Mouse (Mus musculus) heart, embryonic 13.5 days (tissue): ENCODE results near the gene Spr. TPM values are rescaled to one million over a fixed set of nuclear protein-coding genes. Genes with fewer than 3 reads are reported as not detected.
"Not testable (repeated sequence)": the region's sequence is repeated elsewhere in the genome, so short reads cannot be mapped to it uniquely, and the experiment has no call there.

ENCODE experiments used
- ATAC-seq: fragments of 200-750 bp; cut with Nextera tagmentation; 2 replicates; pipeline ENCODE4 v1.8.0; 2017; ENCODE audit warnings: moderate TSS enrichment; ENCODE audit not compliant: insufficient number of reproducible peaks, low FRiP score, low TSS enrichment; ENCODE audit errors: extremely low read depth
- H3K27ac ChIP-seq: fragments of 300-500 bp; sonication (generic); replicated peaks from 2 replicates; pipeline ENCODE4 v1.5.1; 2015; ENCODE audit warnings: moderate library complexity, mild to moderate bottlenecking, inconsistent platforms
- H3K27me3 ChIP-seq: fragments of 300-500 bp; sonication (generic); replicated peaks from 2 replicates; pipeline ENCODE4 v1.6.1; 2015; ENCODE audit warnings: mild to moderate bottlenecking, inconsistent platforms
- H3K36me3 ChIP-seq: fragments of 300-500 bp; sonication (generic); 2 replicates; pipeline ENCODE4 v1.6.1; 2015; ENCODE audit warnings: mild to moderate bottlenecking, inconsistent platforms
- H3K4me1 ChIP-seq: fragments of 300-500 bp; sonication (generic); 2 replicates; pipeline ENCODE4 v1.6.1; 2015; ENCODE audit warnings: inconsistent platforms
- H3K4me2 ChIP-seq: fragments of 300-500 bp; sonication (generic); 2 replicates; pipeline ENCODE4 v1.6.1; 2015; ENCODE audit warnings: inconsistent platforms, mild to moderate bottlenecking, moderate library complexity
- H3K4me3 ChIP-seq: fragments of 300-500 bp; sonication (generic); 2 replicates; pipeline ENCODE4 v1.5.1; 2015; ENCODE audit warnings: moderate library complexity, mild to moderate bottlenecking, inconsistent platforms
- H3K9ac ChIP-seq: fragments of 300-500 bp; sonication (generic); 2 replicates; pipeline ENCODE4 v1.6.1; 2015; ENCODE audit warnings: inconsistent platforms, mild to moderate bottlenecking, moderate library complexity
- H3K9me3 ChIP-seq: fragments of 300-500 bp; sonication (generic); 2 replicates; pipeline ENCODE4 v1.6.1; 2016; ENCODE audit warnings: inconsistent platforms
- WGBS: fragments of 180-500 bp; shearing (Covaris S2); methylation state at CpG from one replicate; pipeline ENCODE4 v1.1.7; 2015; ENCODE audit warnings: mixed read lengths; 5-methylcytosine and 5-hydroxymethylcytosine counted together
- polyA plus RNA-seq: library from polyadenylated mRNA; unstranded; fragments of >200 nt; fragmentation: Nextera tagmentation; extraction: Ambion mirVana; gene quantifications from 2 replicates; pipeline ENCODE4 v1.2.1, GENCODE M21; 2015

Spr gene
- polyA plus RNA-seq = 52.7 and 58.3 TPM in 2 replicates

GRCm38 (mm10) chr6:85137217-85138035, at the start of gene Spr:
Spr (minus strand) TSS chr6:85137766.
- H3K9me3 ChIP-seq = no peaks in the 10 kb centered on the region
- whole genome bisulfite sequencing = under 1% methylated on average over 49 of the region's 49 CpGs
- peaks cover 24% of the 10 kb centered on the region for H3K36me3 ChIP-seq
- H3K27ac ChIP-seq = peak within 1 kb of the TSS; percentile 94
- H3K27me3 ChIP-seq = no peaks in the 10 kb centered on the region
- peaks cover 8% of the 10 kb centered on the region for H3K4me1 ChIP-seq
- H3K4me3 ChIP-seq = peak within 1 kb of the TSS; percentile 82
- peak within 1 kb of the TSS; percentile 69 for H3K4me2 ChIP-seq
- peak within 1 kb of the TSS; percentile 92 for H3K9ac ChIP-seq
- peak; percentile 84 for ATAC-seq

GRCm38 (mm10) chr6:85186744-85187059, 49.1 kb upstream of the Spr start:
- H3K9me3 ChIP-seq = no peaks in the 10 kb centered on the region
- peaks cover 39% of the 10 kb centered on the region for H3K4me1 ChIP-seq
- WGBS = 1% methylated on average over 15 of the region's 15 CpGs
- ATAC-seq = no peak
- H3K4me2 ChIP-seq = 0 out of 2 replicates have a peak overlapping the region, but pooled peaks have one; percentile 76
- H3K9ac ChIP-seq = no peak overlapping the region
- peak overlapping the region; percentile 51; the same call in 1 of the 2 replicates for H3K4me3 ChIP-seq
- no peak overlapping the region for H3K27ac ChIP-seq
- no peaks in the 10 kb centered on the region for H3K36me3 ChIP-seq
- H3K27me3 ChIP-seq = peaks cover 97% of the 10 kb centered on the region

GRCm38 (mm10) chr6:85186033-85186743, 48.6 kb upstream of the Spr start:
- no peaks in the 10 kb centered on the region for H3K36me3 ChIP-seq
- H3K4me3 ChIP-seq = peak overlapping the region; percentile 25
- 2% methylated on average over 33 of the region's 33 CpGs for WGBS
- no peak overlapping the region for H3K27ac ChIP-seq
- H3K27me3 ChIP-seq = peaks cover 97% of the 10 kb centered on the region
- peaks cover 39% of the 10 kb centered on the region for H3K4me1 ChIP-seq
- H3K9me3 ChIP-seq = no peaks in the 10 kb centered on the region
- ATAC-seq = no peak
- H3K9ac ChIP-seq = no peak overlapping the region
- H3K4me2 ChIP-seq = peak overlapping the region; percentile 45

- no peak overlapping the region for H3K27ac ChIP-seq
- no peak overlapping the region for H3K9ac ChIP-seq
- H3K27me3 ChIP-seq = peaks cover 91% of the 10 kb centered on the region
- no peaks in the 10 kb centered on the region for H3K9me3 ChIP-seq
- 50% methylated on average over 3 of the region's 3 CpGs for WGBS
- ATAC-seq = no peak
- no peak overlapping the region for H3K4me2 ChIP-seq
- H3K4me3 ChIP-seq = no peak overlapping the region
- H3K36me3 ChIP-seq = no peaks in the 10 kb centered on the region
- H3K4me1 ChIP-seq = peaks cover 29% of the 10 kb centered on the region
Observed at GRCm38 (mm10) chr6:85183951-85184350, 46.4 kb upstream of the Spr start.

GRCm38 (mm10) chr6:85180036-85180435, 42.5 kb upstream of the Spr start:
- no peak for ATAC-seq
- H3K4me3 ChIP-seq = no peak overlapping the region
- no peak overlapping the region for H3K27ac ChIP-seq
- no peaks in the 10 kb centered on the region for H3K36me3 ChIP-seq
- H3K4me1 ChIP-seq = no peaks in the 10 kb centered on the region
- no peaks in the 10 kb centered on the region for H3K9me3 ChIP-seq
- peaks cover 88% of the 10 kb centered on the region for H3K27me3 ChIP-seq
- 46% methylated on average over 2 of the region's 2 CpGs for WGBS
- no peak overlapping the region for H3K9ac ChIP-seq
- H3K4me2 ChIP-seq = no peak overlapping the region

GRCm38 (mm10) chr6:85179569-85179968, 42.0 kb upstream of the Spr start:
- 61% methylated on average over 3 of the region's 3 CpGs for WGBS
- H3K27ac ChIP-seq = no peak overlapping the region
- H3K36me3 ChIP-seq = no peaks in the 10 kb centered on the region
- ATAC-seq = no peak
- no peak overlapping the region for H3K4me3 ChIP-seq
- H3K27me3 ChIP-seq = peaks cover 89% of the 10 kb centered on the region
- no peaks in the 10 kb centered on the region for H3K4me1 ChIP-seq
- no peaks in the 10 kb centered on the region for H3K9me3 ChIP-seq
- H3K9ac ChIP-seq = no peak overlapping the region
- no peak overlapping the region for H3K4me2 ChIP-seq

GRCm38 (mm10) chr6:85165440-85165921, 27.9 kb upstream of the Spr start:
- Histone ChIP-seq H3K36me3 (no peaks in the 10 kb centered on the region), H3K4me2 (no peak overlapping the region), H3K9me3 (no peaks in the 10 kb centered on the region), H3K4me3 (no peak overlapping the region), H3K27me3 (peaks cover 60% of the 10 kb centered on the region), H3K27ac (no peak overlapping the region), H3K9ac (no peak overlapping the region), H3K4me1 (no peaks in the 10 kb centered on the region)
- no peak for ATAC-seq
- 45% methylated on average over 11 of the region's 11 CpGs for WGBS

GRCm38 (mm10) chr6:85160201-85160923, 22.8 kb upstream of the Spr start:
- no peak for ATAC-seq
- H3K27ac ChIP-seq = no peak overlapping the region
- peaks cover 24% of the 10 kb centered on the region for H3K27me3 ChIP-seq
- 44% methylated on average over 4 of the region's 4 CpGs for WGBS
- no peak overlapping the region for H3K9ac ChIP-seq
- no peaks in the 10 kb centered on the region for H3K36me3 ChIP-seq
- no peaks in the 10 kb centered on the region for H3K9me3 ChIP-seq
- H3K4me2 ChIP-seq = no peak overlapping the region
- no peaks in the 10 kb centered on the region for H3K4me1 ChIP-seq
- no peak overlapping the region for H3K4me3 ChIP-seq

- not testable (repeated sequence) for H3K4me1 ChIP-seq, H3K36me3 ChIP-seq, H3K9ac ChIP-seq, H3K4me2 ChIP-seq, ATAC-seq, H3K4me3 ChIP-seq, H3K27ac ChIP-seq, H3K9me3 ChIP-seq
- 26% methylated on average over 6 of the region's 6 CpGs for WGBS
- H3K27me3 ChIP-seq = peaks cover 13% of the 10 kb centered on the region
Observed at GRCm38 (mm10) chr6:85159092-85159760, 21.7 kb upstream of the Spr start.

- 63% methylated on average over 4 of the region's 4 CpGs for WGBS
- H3K4me1 ChIP-seq = peaks cover 13% of the 10 kb centered on the region
- not testable (repeated sequence) for H3K4me2 ChIP-seq, H3K27ac ChIP-seq, H3K27me3 ChIP-seq, H3K36me3 ChIP-seq, H3K9ac ChIP-seq, H3K9me3 ChIP-seq, H3K4me3 ChIP-seq, ATAC-seq
Observed at GRCm38 (mm10) chr6:85158040-85158804, 20.7 kb upstream of the Spr start.
